Mouse (Mus musculus): ENCODE results near the gene Serpinb9b. TPM values are rescaled to one million over a fixed set of nuclear protein-coding genes. Genes with fewer than 3 reads are reported as not detected.
"Not testable (repeated sequence)": the region's sequence is repeated elsewhere in the genome, so short reads cannot be mapped to it uniquely, and the experiment has no call there.

The Serpinb9b gene
- polyA plus RNA-seq, 2 experiments = 0.02 TPM; not detected in 1

GRCm38 (mm10) chr13:33026427-33027057 lies 674 bp upstream of the Serpinb9b start:
- TF ChIP-seq EP300 (IDR thresholded peaks at IDR 0.05; ENCODE audit: low read depth) (no peak), CTCF (IDR thresholded peaks at IDR 0.05; ENCODE audit: low read depth) (no peak)
- WGBS (ENCODE audit: insufficient replicate concordance) = 57% methylated on average over 1 of the region's 1 CpGs
- no peak for ATAC-seq (ENCODE audit: insufficient read depth)

GRCm38 (mm10) chr13:33028146-33028545 lies 930 bp downstream of the Serpinb9b start:
- H3K4me2 ChIP-seq (ENCODE audit: low read depth) = no peak overlapping the region
- no peaks in the 10 kb centered on the region for H3K27me3 ChIP-seq (ENCODE audit: control insufficient read depth, insufficient read depth, low read length)
- TF ChIP-seq EP300 (IDR thresholded peaks at IDR 0.05; ENCODE audit: low read depth) (no peak), CTCF (IDR thresholded peaks at IDR 0.05; ENCODE audit: low read depth) (no peak)
- no peak overlapping the region for H3K27ac ChIP-seq
- no peak for DNase-seq (ENCODE audit: low read depth in 3 of 3, low spot score in 3 of 3)
- H3K4me3 ChIP-seq (ENCODE audit: insufficient read depth in 1 of 2, low read depth in 2 of 2, low read length in 2 of 2) = no peak overlapping the region
- no peaks in the 10 kb centered on the region; a peak in 1 of 4 replicates for H3K4me1 ChIP-seq (replicated peaks; ENCODE audit: control insufficient read depth in 2 of 2, insufficient read depth in 2 of 2, low read length in 1 of 2)
- H3K36me3 ChIP-seq (replicated peaks; ENCODE audit: control insufficient read depth, insufficient read depth, low read depth) = no peaks in the 10 kb centered on the region
- H3K9me3 ChIP-seq (ENCODE audit: control insufficient read depth, low read length) = no peaks in the 10 kb centered on the region
- no peak for ATAC-seq (ENCODE audit: insufficient read depth)
- H3K9ac ChIP-seq (replicated peaks) = no peak overlapping the region
- WGBS (ENCODE audit: insufficient replicate concordance) = 33% methylated on average over 2 of the region's 2 CpGs

More at GRCm38 (mm10) chr13:33026427-33027057, 674 bp upstream of the Serpinb9b start:
- H3K9me3 ChIP-seq (ENCODE audit: control insufficient read depth, low read length) = no peaks in the 10 kb centered on the region
- H3K4me2 ChIP-seq (ENCODE audit: low read depth) = no peak overlapping the region
- H3K4me1 ChIP-seq (replicated peaks; ENCODE audit: control insufficient read depth in 2 of 2, insufficient read depth in 2 of 2, low read length in 1 of 2) = no peaks in the 10 kb centered on the region; a peak in 1 of 4 replicates
- DNase-seq (ENCODE audit: low read depth in 3 of 3, low spot score in 3 of 3) = no peak
- H3K36me3 ChIP-seq (replicated peaks; ENCODE audit: control insufficient read depth, insufficient read depth, low read depth) = no peaks in the 10 kb centered on the region
- no peak overlapping the region for H3K4me3 ChIP-seq (ENCODE audit: insufficient read depth in 1 of 2, low read depth in 2 of 2, low read length in 2 of 2)
- H3K27me3 ChIP-seq (ENCODE audit: control insufficient read depth, insufficient read depth, low read length) = no peaks in the 10 kb centered on the region
- H3K27ac ChIP-seq = no peak overlapping the region
- H3K9ac ChIP-seq (replicated peaks) = no peak overlapping the region

GRCm38 (mm10) chr13:33028550-33028949 lies 1.3 kb downstream of the Serpinb9b start:
- Histone ChIP-seq H3K4me1 (replicated peaks; ENCODE audit: control insufficient read depth in 2 of 2, insufficient read depth in 2 of 2, low read length in 1 of 2) (no peaks in the 10 kb centered on the region; a peak in 1 of 4 replicates), H3K9ac (replicated peaks) (no peak overlapping the region), H3K4me2 (ENCODE audit: low read depth) (no peak overlapping the region), H3K36me3 (replicated peaks; ENCODE audit: control insufficient read depth, insufficient read depth, low read depth) (no peaks in the 10 kb centered on the region), H3K27me3 (ENCODE audit: control insufficient read depth, insufficient read depth, low read length) (no peaks in the 10 kb centered on the region), H3K27ac (no peak overlapping the region), H3K4me3 (ENCODE audit: insufficient read depth in 1 of 2, low read depth in 2 of 2, low read length in 2 of 2) (no peak overlapping the region), H3K9me3 (ENCODE audit: control insufficient read depth, low read length) (no peaks in the 10 kb centered on the region)
- no peak for DNase-seq (ENCODE audit: low read depth in 3 of 3, low spot score in 3 of 3)
- TF ChIP-seq CTCF (IDR thresholded peaks at IDR 0.05; ENCODE audit: low read depth) = no peak
- TF ChIP-seq EP300 (IDR thresholded peaks at IDR 0.05; ENCODE audit: low read depth) = no peak
- no peak for ATAC-seq (ENCODE audit: insufficient read depth)
- 39% methylated on average over 2 of the region's 2 CpGs for WGBS (ENCODE audit: insufficient replicate concordance)

GRCm38 (mm10) chr13:33029478-33029877 lies 2.3 kb downstream of the Serpinb9b start:
- H3K9ac ChIP-seq (replicated peaks); H3K36me3 ChIP-seq (replicated peaks; ENCODE audit: control insufficient read depth, insufficient read depth, low read depth); H3K4me1 ChIP-seq (replicated peaks; ENCODE audit: control insufficient read depth in 2 of 2, insufficient read depth in 2 of 2, low read length in 1 of 2); H3K9me3 ChIP-seq (ENCODE audit: control insufficient read depth, low read length); DNase-seq (ENCODE audit: low read depth in 3 of 3, low spot score in 3 of 3); ATAC-seq (ENCODE audit: insufficient read depth); H3K4me3 ChIP-seq (ENCODE audit: insufficient read depth in 1 of 2, low read depth in 2 of 2, low read length in 2 of 2); H3K27ac ChIP-seq; H3K27me3 ChIP-seq (ENCODE audit: control insufficient read depth, insufficient read depth, low read length); H3K4me2 ChIP-seq (ENCODE audit: low read depth): not testable (repeated sequence)
- 81% methylated on average over 2 of the region's 2 CpGs for WGBS (ENCODE audit: insufficient replicate concordance)

- H3K36me3 ChIP-seq (replicated peaks; ENCODE audit: control insufficient read depth, insufficient read depth, low read depth) = no peaks in the 10 kb centered on the region
- no peak overlapping the region for H3K27ac ChIP-seq
- H3K27me3 ChIP-seq (ENCODE audit: control insufficient read depth, insufficient read depth, low read length) = no peaks in the 10 kb centered on the region
- no peak overlapping the region for H3K9ac ChIP-seq (replicated peaks)
- ATAC-seq (ENCODE audit: insufficient read depth) (no peak), DNase-seq (ENCODE audit: low read depth in 3 of 3, low spot score in 3 of 3) (no peak)
- H3K4me2 ChIP-seq (ENCODE audit: low read depth) = no peak overlapping the region
- WGBS (ENCODE audit: insufficient replicate concordance) = 73% methylated on average over 2 of the region's 3 CpGs
- H3K4me1 ChIP-seq (replicated peaks; ENCODE audit: control insufficient read depth in 2 of 2, insufficient read depth in 2 of 2, low read length in 1 of 2) = no peaks in the 10 kb centered on the region; a peak in 1 of 4 replicates
- H3K4me3 ChIP-seq (ENCODE audit: insufficient read depth in 1 of 2, low read depth in 2 of 2, low read length in 2 of 2) = no peak overlapping the region
- H3K9me3 ChIP-seq (ENCODE audit: control insufficient read depth, low read length) = no peaks in the 10 kb centered on the region
- TF ChIP-seq EP300 (IDR thresholded peaks at IDR 0.05; ENCODE audit: low read depth) = no peak
- no peak for TF ChIP-seq CTCF (IDR thresholded peaks at IDR 0.05; ENCODE audit: low read depth)
Observed at GRCm38 (mm10) chr13:33030281-33030680, 3.1 kb downstream of the Serpinb9b start.
